Mouse (Mus musculus) lung, postnatal 10 days (tissue): ENCODE results near the gene Gbp4.
A peak's percentile ranks its signal among the peaks of the same experiment; 100 is the strongest.
"Not testable (repeated sequence)": the region's sequence is repeated elsewhere in the genome, so short reads cannot be mapped to it uniquely, and the experiment has no call there.

Experiments used
- DNase-seq: peaks from one replicate; pipeline ENCODE4 v3.0.0; 2021

Gbp4 gene

DNA sequence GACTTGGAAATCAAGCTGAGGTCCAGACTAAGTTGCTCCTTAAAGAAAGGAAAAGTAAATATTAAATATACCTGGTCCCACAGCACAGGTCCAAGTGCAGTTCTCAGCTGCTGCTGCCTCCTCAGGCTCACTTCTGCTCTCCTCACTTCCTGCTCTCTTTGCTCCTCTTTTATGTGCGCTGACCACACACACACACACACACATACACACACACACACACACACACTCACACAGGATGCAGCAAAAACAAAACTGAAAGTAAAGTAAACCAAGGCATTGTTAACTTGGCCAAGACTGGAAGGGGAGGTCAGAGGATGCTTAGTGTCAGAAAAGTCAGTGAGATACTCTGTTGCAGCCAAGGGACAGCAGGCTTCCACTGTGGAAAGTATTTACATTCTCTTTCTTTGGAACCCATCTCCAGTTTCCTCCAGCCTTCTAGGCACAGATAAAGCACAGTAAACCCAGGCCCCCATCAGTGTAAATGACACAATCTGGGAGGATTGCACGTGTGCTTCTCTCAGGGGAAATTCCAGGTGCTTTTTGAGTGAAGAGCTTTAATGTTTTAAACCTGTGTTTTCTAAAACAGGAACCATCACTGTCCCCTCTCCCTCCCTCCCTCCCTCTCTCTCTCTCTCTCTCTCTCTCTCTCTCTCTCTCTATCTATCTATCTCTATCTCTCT is at the start of gene Gbp4, which contains the start of the genes Gbp9 and Gbp8:
Gene Gbp4, minus strand, starts transcription at position 178 of the 680 bp plus-strand sequence.
Gene Gbp9, minus strand, starts transcription at position 131 of the 680 bp plus-strand sequence.
Gene Gbp8, minus strand, starts transcription at position 132 of the 680 bp plus-strand sequence.
- peak; percentile 61 for DNase-seq

- no peak for DNase-seq
These were observed 42.1 kb upstream of the Gbp4 start for GRCm38 (mm10) chr5:105181446-105181845.

DNA sequence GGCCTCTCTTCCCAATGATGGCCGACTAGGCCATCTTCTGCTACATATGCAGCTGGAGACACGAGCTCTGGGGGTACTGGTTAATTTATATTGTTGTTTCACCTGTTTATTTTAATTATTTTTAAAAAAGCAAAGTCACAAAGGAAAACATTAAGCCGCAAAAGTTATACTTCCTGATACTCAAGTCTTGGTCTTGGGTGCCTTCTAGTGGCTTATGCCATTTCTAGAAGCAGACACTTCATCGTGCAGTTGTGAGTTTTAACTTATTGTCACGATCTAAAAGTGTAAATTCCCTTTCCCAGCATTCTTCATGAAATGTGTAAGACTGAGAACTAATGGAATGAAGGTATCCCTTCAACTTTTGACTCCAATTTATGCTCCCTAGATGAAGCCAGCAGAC is 17.2 kb upstream of the Gbp4 start:
- DNase-seq = no peak

GRCm38 (mm10) chr5:105154049-105154448 is 14.7 kb upstream of the Gbp4 start:
- no peak for DNase-seq

GRCm38 (mm10) chr5:105148062-105148461 is 8.7 kb upstream of the Gbp4 start:
- DNase-seq = not testable (repeated sequence)

DNA sequence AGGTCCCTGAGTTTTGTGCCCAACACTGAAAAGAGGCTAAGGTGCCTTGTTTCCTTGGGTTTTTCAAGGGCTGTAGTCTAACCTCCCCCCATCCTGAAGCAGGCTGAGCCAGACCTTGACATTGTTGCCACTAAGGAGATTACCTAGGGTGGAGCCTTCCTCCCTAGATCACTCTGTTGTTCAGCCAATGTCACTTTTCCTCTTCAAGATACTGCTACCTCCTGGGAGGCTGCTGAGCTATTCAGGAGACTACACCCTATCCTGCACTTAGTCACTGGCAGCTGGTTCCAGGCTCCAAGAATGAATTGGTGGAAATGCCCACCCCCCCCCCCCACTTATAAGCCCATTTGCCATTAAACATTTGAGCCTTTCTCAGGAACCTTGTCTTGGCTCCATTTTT is 7.1 kb upstream of the Gbp4 start:
- peak; percentile 28 for DNase-seq

DNA sequence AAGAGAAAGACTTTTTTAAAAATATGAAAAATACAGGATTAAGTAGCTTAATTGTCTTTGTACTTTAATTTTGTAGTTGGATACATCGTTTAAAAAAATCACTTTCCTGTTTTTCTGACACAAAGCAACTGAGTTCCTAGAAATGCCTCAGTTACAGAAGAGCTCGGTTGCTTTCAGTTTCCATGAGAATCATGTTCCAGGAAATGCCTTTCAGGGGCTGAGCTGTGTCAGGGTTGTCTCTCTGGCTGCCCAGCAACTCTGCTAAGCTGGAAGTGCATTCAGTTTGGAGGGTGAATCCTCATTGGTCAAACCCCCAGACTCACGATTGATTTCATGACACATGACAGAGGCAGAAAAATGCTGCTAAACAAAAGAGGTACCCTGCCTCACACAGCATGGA is 6.3 kb upstream of the Gbp4 start:
- DNase-seq = peak; percentile 18

- not testable (repeated sequence) for DNase-seq
These were observed 864 bp upstream of the Gbp4 start for GRCm38 (mm10) chr5:105140089-105140810.

DNA sequence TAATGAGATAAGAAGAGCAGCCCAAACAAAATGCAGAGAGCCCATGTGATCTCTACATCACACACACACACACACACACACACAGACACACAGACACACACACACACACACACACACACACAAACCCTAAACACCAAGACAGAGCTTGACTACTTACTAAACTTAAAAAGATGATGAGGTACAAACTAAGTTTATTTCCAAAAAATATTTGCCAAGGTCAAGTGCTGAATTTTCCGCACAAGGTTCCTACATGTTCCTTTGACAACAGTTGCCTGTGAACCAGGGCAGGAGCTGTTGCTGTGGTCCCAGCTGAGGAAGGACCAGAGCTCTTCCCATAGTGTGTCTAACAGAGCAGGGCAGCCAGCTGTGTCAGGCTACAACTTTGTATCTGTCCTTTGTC is 480 bp downstream of the Gbp4 start:
- no peak for DNase-seq

DNA sequence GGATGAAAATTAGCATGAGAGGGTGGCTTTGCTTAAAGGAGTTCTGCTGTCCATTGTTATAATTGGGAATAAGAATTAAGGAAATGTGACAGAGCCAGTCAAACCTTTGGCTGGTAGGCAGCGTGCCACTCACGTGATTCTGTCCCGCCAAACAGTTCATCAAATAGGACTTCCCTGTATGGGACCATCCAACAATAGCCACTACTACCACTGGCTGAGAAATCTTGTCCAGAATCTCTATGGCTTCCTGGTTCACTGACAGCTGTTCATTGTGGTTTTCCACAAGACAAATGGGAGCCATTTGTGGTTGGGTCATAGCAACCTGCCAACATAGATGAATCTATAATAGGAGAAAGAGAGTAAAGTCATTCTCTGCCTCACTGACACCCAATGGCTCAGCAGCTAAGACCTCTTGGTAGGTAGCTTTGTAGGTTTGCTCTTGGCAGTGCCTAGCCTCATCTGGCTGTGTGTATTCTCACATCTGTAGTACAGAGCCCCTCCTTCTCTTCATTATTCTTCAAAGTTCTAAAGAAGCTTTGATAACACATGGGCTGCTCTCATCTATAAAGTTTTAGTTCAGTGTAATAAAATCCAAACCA is 2.6 kb downstream of the Gbp4 start:
- peak; percentile 22 for DNase-seq

DNA sequence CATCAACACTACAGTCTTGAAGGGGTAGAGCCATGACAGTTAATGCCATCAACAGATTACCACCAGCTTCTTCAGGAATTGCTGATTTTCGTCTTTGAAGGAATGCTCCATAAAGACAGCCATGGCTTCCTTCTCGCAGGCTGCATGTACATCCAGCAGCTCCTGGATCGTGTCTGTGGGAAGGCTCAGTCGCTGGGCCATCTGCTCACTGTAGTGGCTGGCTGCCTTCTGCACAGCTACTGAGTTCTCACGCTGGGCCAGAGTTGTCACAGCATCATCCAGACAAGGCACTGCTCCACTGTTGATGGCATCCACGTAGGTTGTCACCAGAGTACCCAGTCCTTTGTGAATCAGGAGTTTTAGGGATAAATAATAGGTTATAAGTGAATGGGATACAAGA is 17.7 kb downstream of the Gbp4 start:
- not testable (repeated sequence) for DNase-seq

DNA sequence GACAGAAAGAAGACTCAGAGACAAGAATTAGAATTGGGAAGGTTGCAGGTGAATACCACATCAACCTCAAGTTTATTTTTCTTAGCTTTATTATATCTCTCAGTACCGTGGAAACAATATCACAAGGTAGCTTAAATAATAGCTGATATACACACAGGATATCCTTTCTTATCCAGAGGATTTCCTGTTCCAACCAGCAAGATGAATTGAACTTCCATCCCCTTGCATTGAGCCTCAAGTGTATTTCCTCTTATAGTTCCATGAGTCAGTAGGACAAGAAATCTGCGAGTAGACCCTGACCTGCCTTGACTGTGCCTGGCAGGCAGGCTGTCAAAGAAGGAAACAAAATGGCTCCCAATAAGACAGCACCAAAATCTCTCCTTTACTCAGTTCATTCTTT is 23.6 kb downstream of the Gbp4 start:
- no peak for DNase-seq

GRCm38 (mm10) chr5:105114696-105115095 is 24.7 kb downstream of the Gbp4 start:
- no peak for DNase-seq

DNA sequence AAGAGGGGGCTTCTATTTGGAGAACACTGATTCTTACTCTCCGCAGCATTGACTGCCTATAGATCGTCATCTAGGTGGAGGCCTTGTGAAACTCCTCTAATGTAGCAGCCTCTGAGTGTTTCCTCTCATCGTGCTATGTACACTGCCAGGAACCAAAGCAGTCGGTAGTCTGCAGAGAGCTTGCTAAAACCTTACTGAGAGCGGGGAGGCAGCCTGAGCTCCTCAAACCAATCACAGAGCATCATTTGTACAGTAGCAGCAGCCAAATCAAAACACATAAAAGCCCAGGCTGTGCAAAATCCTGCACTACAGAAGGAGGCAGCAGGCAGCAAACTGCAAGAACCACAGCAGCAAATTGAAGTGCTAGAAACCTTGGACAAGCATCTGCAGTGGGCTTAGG is 25.7 kb downstream of the Gbp4 start:
- DNase-seq = no peak

DNA sequence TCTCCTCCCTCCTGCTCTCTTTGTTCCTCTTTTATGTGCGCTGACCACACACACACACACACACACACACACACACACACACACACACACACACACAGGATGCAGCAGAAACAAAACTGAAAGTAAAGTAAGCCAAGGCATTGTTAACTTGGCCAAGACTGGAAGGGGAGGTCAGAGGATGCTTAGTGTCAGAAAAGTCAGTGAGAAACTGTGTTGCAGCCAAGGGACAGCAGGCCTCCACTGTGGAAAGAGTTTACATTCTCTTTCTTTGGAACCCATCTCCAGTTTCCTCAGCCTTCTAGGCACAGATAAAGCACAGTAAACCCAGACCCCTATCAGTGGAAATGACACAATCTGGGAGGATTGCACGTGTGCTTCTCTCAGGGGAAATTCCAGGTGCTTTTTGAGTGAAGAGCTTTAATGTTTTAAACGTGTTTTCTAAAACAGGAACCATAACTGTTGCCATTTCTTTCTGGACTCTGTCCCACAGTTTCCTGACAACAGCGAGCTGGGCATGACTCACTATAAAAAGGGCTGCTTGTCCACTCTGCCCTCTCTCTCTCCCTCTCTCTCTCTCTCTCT is 29.0 kb downstream of the Gbp4 start:
- DNase-seq = peak; percentile 84

- peak; percentile 3 for DNase-seq
These were observed 29.6 kb downstream of the Gbp4 start for GRCm38 (mm10) chr5:105109775-105110174.

GRCm38 (mm10) chr5:105105689-105106088 is 33.7 kb downstream of the Gbp4 start:
- DNase-seq = not testable (repeated sequence)

DNA sequence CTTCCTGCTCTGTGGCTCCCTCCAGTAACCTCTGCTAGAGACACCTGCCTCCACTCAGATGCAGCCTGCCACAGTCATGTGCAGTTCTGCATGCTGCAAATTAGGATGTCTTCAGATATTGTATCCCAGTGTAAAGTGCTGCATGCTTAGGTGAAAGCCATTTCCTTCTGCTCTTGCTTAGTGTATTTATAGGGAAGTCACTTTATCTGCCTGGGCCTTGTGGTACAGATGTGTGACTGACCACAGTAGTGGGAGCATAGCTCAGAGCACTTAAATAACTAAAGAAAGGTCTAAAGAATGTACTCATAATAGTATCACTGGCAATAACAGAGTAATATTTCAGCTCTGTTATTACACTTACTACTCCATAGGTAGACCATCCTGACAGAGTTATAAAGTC is 57.5 kb downstream of the Gbp4 start:
- no peak for DNase-seq

DNA sequence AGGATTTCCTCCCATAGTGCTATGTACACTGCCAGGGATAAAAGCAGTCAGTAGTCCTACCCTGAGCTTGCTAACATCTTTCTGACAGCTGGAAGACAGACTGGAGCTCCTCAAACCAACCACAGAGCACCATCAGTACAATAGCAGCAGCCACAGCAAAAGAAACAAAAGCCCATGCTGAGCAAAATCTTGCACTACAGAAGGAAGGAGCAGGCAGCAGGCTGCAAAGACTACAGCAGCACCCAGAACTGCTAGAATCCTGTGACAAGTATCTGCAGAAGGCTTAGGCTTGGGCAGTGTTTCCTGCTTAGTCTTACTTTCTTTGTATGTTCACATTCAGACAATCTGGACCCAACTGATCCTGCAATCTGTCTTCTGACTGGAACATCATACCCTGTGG is 71.0 kb downstream of the Gbp4 start:
- not testable (repeated sequence) for DNase-seq
